Mouse (Mus musculus): ENCODE measurements around the gene Cpeb4. TPM values are rescaled to one million over a fixed set of nuclear protein-coding genes. Genes with fewer than 3 reads are reported as not detected.

Cpeb4 gene
- polyA plus RNA-seq, 1 experiment from 2014 or later = 6.7 TPM

GRCm38 (mm10) chr11:31850995-31851394, 21.0 kb upstream of the Cpeb4 start:
- no peak overlapping the region for H3K4me2 ChIP-seq (ENCODE audit: low read length)
- no peak overlapping the region for H3K9ac ChIP-seq (ENCODE audit: low read depth, low read length)
- no peaks in the 10 kb centered on the region for H3K9me3 ChIP-seq (replicated peaks; ENCODE audit: low read length)
- H3K4me3 ChIP-seq (replicated peaks; ENCODE audit: low read depth, low read length) = no peak overlapping the region
- peaks cover 3% of the 10 kb centered on the region; the same call in 1 of the 2 replicates for H3K4me1 ChIP-seq (replicated peaks; ENCODE audit: insufficient read depth, low read length)
- no peak for TF ChIP-seq CTCF (IDR thresholded peaks at IDR 0.05; ENCODE audit: low read depth)
- ATAC-seq (replicated peaks; ENCODE audit: low FRiP score, low read depth) = no peak
- no peaks in the 10 kb centered on the region for H3K27me3 ChIP-seq (ENCODE audit: insufficient read depth, low read length)
- peak; percentile 42 for DNase-seq (ENCODE audit: low spot score)
- H3K27ac ChIP-seq = no peak overlapping the region
- H3K36me3 ChIP-seq (ENCODE audit: insufficient read depth, low read length) = no peaks in the 10 kb centered on the region
- 79% methylated on average over 5 of the region's 5 CpGs for WGBS

- H3K27ac ChIP-seq = no peak overlapping the region
- DNase-seq (ENCODE audit: low spot score) (no peak), ATAC-seq (replicated peaks; ENCODE audit: low FRiP score, low read depth) (no peak)
- no peaks in the 10 kb centered on the region for H3K36me3 ChIP-seq (ENCODE audit: insufficient read depth, low read length)
- H3K27me3 ChIP-seq (ENCODE audit: insufficient read depth, low read length) = no peaks in the 10 kb centered on the region
- H3K4me2 ChIP-seq (ENCODE audit: low read length) = no peak overlapping the region
- 68% methylated on average over 4 of the region's 4 CpGs for WGBS
- H3K4me3 ChIP-seq (replicated peaks; ENCODE audit: low read depth, low read length) = no peak overlapping the region
- TF ChIP-seq CTCF (IDR thresholded peaks at IDR 0.05; ENCODE audit: low read depth) = no peak
- H3K9me3 ChIP-seq (replicated peaks; ENCODE audit: low read length) = no peaks in the 10 kb centered on the region
- H3K9ac ChIP-seq (ENCODE audit: low read depth, low read length) = no peak overlapping the region
- peaks cover 3% of the 10 kb centered on the region; the same call in 1 of the 2 replicates for H3K4me1 ChIP-seq (replicated peaks; ENCODE audit: insufficient read depth, low read length)
Measured at GRCm38 (mm10) chr11:31851702-31852560, 20.1 kb upstream of the Cpeb4 start.

DNA sequence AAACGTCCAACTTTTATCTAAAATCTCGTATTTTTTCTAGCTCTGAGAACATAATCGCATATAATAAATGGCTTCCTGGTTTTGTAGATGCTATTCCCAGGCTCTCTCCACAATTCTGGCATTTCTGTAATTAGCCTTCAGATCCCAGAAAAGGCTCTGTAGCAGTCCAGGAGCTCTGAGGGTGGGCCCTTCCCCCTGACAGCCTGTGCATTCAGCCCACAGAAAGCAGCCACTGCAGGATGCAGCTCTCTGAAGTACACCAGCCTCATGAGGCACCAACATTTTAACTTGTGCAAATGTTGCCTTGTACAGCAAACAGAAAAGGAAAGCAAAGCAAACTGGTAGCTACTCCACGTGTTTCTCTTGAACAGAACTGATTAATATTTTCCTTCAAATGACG, 17.1 kb upstream of the Cpeb4 start:
- Histone ChIP-seq H3K4me1 (replicated peaks; ENCODE audit: insufficient read depth, low read length) (peaks cover 3% of the 10 kb centered on the region; the same call in 1 of the 2 replicates), H3K4me2 (ENCODE audit: low read length) (no peak overlapping the region), H3K27ac (no peak overlapping the region), H3K9ac (ENCODE audit: low read depth, low read length) (no peak overlapping the region), H3K4me3 (replicated peaks; ENCODE audit: low read depth, low read length) (no peak overlapping the region), H3K27me3 (ENCODE audit: insufficient read depth, low read length) (no peaks in the 10 kb centered on the region), H3K36me3 (ENCODE audit: insufficient read depth, low read length) (no peaks in the 10 kb centered on the region), H3K9me3 (replicated peaks; ENCODE audit: low read length) (no peaks in the 10 kb centered on the region)
- no peak for ATAC-seq (replicated peaks; ENCODE audit: low FRiP score, low read depth)
- TF ChIP-seq CTCF (IDR thresholded peaks at IDR 0.05; ENCODE audit: low read depth) = no peak
- no peak for DNase-seq (ENCODE audit: low spot score)
- WGBS = 54% methylated on average over 5 of the region's 5 CpGs

GRCm38 (mm10) chr11:31857479-31857878, 14.5 kb upstream of the Cpeb4 start:
- Histone ChIP-seq H3K4me1 (replicated peaks; ENCODE audit: insufficient read depth, low read length) (no peaks in the 10 kb centered on the region; the same call in 1 of the 2 replicates), H3K4me3 (replicated peaks; ENCODE audit: low read depth, low read length) (no peak overlapping the region), H3K36me3 (ENCODE audit: insufficient read depth, low read length) (no peaks in the 10 kb centered on the region), H3K9me3 (replicated peaks; ENCODE audit: low read length) (no peaks in the 10 kb centered on the region), H3K27ac (no peak overlapping the region), H3K4me2 (ENCODE audit: low read length) (no peak overlapping the region), H3K9ac (ENCODE audit: low read depth, low read length) (no peak overlapping the region), H3K27me3 (ENCODE audit: insufficient read depth, low read length) (no peaks in the 10 kb centered on the region)
- ATAC-seq (replicated peaks; ENCODE audit: low FRiP score, low read depth) = no peak
- WGBS = 91% methylated on average over 4 of the region's 4 CpGs
- TF ChIP-seq CTCF (IDR thresholded peaks at IDR 0.05; ENCODE audit: low read depth) = no peak
- no peak for DNase-seq (ENCODE audit: low spot score)

DNA sequence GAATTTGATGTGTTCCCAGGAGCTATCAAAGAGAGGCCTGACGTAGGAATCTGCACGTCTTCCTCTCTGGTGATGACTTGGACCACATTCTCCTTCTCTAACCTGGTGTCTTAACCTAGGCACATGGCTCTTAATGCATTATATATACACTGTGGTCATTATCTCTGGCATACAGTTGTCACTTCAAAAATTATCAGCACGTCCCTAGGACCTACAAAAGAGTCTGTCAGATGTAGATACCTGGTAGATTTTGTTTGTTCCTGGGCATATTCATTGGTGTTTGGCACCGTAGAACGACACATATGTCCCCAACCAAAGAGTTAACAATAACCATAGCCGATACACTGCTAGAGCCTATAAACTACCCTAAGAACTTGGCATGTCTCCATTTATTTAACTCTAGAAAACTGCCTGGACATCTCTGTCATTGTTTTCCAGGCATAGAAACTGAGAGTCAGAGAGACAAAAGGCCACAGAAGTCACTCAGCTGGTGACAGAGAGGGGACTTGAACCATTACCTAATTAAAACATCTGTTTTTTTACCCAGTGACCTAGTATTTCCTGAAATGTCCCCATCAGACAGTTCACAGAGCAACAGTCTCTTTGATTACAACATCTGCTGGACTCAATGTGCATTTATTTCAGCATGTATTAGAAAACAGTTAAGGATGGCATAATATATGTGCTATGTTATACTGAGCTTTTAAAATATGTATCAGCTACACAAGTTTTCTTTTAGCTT, 10.7 kb upstream of the Cpeb4 start:
- no peak for DNase-seq (ENCODE audit: low spot score)
- Histone ChIP-seq H3K4me3 (replicated peaks; ENCODE audit: low read depth, low read length) (no peak overlapping the region), H3K27me3 (ENCODE audit: insufficient read depth, low read length) (no peaks in the 10 kb centered on the region), H3K4me1 (replicated peaks; ENCODE audit: insufficient read depth, low read length) (no peaks in the 10 kb centered on the region), H3K4me2 (ENCODE audit: low read length) (no peak overlapping the region), H3K27ac (no peak overlapping the region), H3K9me3 (replicated peaks; ENCODE audit: low read length) (no peaks in the 10 kb centered on the region), H3K36me3 (ENCODE audit: insufficient read depth, low read length) (no peaks in the 10 kb centered on the region), H3K9ac (ENCODE audit: low read depth, low read length) (no peak overlapping the region)
- WGBS = 85% methylated on average over 6 of the region's 6 CpGs
- TF ChIP-seq CTCF (IDR thresholded peaks at IDR 0.05; ENCODE audit: low read depth) = no peak
- no peak for ATAC-seq (replicated peaks; ENCODE audit: low FRiP score, low read depth)

- Histone ChIP-seq H3K4me2 (ENCODE audit: low read length) (no peak overlapping the region), H3K36me3 (ENCODE audit: insufficient read depth, low read length) (no peaks in the 10 kb centered on the region), H3K27me3 (ENCODE audit: insufficient read depth, low read length) (no peaks in the 10 kb centered on the region), H3K4me1 (replicated peaks; ENCODE audit: insufficient read depth, low read length) (peaks cover 10% of the 10 kb centered on the region), H3K4me3 (replicated peaks; ENCODE audit: low read depth, low read length) (no peak overlapping the region), H3K9ac (ENCODE audit: low read depth, low read length) (no peak overlapping the region), H3K27ac (no peak overlapping the region), H3K9me3 (replicated peaks; ENCODE audit: low read length) (no peaks in the 10 kb centered on the region)
- ATAC-seq (replicated peaks; ENCODE audit: low FRiP score, low read depth) (no peak), DNase-seq (ENCODE audit: low spot score) (no peak)
- WGBS = 79% methylated on average over 4 of the region's 4 CpGs
- TF ChIP-seq CTCF (IDR thresholded peaks at IDR 0.05; ENCODE audit: low read depth) = no peak
Measured at GRCm38 (mm10) chr11:31867976-31868375, 4.0 kb upstream of the Cpeb4 start.

Measured in kidney, postnatal 0 days (tissue).